Mouse (Mus musculus): ENCODE measurements around the gene Ttc38. TPM values are rescaled to one million over a fixed set of nuclear protein-coding genes. Genes with fewer than 3 reads are reported as not detected.

Ttc38 gene
- total RNA-seq (2023; ENCODE audit: inconsistent age): 13.2 to 16.1 TPM (median 14.3 TPM) in 4 replicates

DNA sequence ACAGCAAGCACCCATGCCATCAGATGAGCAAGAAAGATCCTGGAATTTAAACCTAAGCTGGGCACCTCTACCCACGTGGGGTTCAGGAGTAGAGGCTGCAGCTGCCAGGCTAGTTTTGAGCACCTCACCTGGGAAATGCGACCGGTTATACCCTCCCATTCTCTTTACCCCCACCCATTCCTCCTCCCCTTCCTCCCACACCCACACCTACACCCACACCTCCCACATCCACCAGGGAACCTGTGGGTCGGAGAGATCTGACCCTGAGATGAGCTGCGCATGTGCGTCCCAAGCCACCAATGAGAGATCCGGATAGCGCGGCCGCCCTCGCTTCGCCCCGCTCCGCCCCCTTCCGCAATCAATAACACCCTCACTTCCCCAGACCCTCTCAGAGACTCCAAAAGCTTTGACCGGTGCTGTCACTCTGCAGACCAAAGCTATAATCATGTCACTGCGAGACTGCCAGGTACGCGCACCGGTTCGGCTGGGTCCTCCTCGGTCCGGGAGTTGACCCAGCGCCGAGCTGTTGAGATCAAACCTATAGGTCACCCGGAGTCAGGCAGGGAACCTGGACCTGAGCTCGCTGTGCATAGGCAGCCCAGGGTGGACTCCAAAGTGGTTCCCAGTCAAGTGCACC lies at the start of gene Ttc38:
Ttc38 (plus strand) TSS at position 353 of the 637 bp plus-strand sequence.

DNA sequence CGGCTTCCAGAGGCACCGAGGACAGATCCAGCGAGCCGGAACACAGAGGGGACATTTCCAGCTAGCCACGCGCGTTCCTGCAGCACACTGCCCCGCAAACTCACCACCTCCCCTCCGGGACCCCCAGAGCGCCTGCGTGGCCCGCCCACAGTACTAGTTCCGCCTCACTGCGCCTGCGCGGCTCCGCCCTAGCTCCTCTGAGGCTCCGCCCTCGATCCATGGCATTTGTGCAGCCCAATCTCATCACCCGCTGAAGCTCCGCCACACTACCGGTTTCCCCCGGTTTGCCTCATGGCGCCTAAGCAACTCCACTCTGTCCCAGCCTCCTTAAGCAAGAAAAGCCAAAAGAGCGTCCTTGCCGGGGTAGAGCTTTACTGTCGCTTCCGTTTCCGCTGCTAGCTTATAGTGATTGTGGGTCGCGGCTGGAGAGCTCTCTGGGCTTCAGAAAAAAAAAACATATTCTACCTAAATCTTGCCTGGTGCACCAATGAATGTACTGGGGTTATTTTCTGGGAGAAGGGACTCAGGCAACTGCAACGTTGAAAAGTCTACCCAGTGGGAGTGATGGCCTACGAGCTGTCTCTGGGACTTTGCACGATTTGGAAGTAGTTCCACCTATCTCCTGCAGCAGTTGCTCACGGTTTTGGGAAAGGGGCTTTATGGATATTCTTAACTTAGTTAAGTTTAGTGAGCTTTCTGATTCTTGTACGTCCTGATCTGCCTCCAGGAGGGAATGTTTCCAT lies 20.4 kb upstream of the Ttc38 start, which contains the start of gene Cdpf1:
Cdpf1 (minus strand) TSS at position 163 of the 743 bp plus-strand sequence.

DNA sequence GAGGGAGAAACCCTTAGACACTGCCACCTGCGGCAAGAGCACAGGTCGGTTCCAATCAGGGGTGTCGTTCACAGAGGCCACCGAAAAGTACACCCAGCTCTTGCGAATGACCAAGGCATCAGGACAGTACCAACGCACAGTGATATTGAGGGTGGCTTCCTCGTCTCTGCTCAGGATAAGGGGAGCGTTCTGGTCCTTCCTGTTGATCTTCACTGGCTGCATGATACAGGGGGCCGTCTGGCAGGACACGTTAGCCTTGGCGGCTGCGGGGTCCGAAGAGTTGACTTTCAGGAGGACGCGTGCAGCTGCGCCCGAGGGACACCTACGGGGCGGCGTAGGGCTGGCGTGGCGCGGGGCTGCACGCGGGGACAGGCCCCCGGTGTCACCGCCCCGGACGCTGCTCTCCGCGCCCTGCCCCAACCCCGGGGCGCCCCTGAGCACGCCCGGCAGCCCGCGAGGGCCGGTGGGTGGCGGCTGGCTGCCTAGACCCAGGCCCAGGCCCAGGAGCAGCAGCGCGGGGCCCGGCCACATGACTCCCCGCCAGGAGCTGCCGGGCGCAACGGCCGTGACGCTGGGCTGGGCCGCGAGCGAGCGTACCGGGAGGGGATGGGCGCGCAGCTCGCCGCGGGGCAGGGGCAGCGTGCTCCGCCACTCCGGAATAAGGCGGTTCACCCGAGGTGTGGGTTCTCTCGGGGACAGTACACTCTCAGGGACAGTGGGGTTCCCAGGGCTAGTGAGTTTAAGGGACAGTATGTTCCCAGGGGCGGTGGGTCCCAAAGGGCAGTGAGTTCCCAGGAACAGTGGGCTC lies 10.7 kb upstream of the Ttc38 start, which contains the start of gene Pkdrej:
Pkdrej (minus strand) TSS at position 532 of the 808 bp plus-strand sequence.

DNA sequence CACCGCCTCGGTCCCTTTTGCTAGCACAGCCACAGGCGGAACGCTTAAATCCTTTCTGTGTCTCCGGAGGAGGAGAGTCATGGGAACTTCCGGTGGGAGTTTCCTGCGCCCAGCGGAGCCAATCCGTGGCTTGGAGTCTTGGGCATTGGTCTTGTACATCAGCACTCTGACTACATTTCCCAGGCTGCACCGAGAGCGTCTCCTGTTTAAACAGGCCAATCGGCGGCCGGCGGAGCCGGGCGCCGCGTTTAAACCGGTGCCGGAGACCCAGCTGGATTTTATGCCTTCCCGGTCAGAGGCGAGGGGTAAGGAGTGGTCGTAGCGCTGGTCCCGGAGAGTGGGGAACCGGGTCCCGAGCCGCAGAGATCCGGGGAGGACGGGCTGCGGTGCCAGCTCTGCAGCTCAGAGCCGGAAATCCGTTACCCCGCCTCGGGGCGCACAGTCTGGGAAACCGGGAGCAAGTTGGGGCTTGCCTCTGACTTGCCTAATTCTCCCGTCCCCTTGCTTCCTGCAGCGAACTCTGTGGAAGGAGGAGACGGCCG lies 27.5 kb downstream of the Ttc38 start, which contains the start of gene Gtse1:
Gtse1 (plus strand) TSS at position 256 of the 542 bp plus-strand sequence.

DNA sequence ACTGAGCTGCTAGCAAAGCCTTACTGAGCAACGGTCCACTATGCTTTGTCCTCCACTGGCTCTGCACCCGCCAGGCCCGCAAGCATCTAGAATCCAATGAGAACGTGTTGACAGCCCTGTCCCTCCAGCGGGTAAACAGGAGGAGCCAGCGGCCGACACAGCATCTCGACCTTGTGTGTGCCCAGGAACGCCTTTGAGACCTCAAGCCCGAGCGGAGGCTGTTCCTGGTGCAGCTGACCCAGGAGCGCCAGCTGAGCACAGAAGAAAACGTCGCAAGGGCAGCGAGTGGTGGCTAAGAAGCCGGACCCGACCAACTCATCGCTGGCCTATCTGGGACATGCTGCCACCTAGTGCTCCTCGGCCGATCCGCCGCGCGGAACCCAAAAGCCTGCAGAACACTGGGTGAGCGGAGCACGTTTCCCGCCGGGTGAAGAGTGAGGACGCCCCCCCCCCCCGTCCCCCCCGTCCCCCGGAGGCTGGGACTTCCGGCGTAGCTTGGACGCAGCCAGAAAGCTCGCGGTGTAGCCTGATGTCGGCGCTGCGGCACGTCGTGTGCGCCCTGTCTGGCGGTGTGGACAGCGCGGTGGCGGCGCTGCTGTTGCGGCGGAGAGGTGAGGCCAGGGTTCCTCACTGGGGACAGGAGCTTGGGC lies 46.9 kb downstream of the Ttc38 start, which contains the start of gene Trmu:
Trmu (plus strand) TSS at position 465 of the 650 bp plus-strand sequence.

Other genes with a start within 250 kb of the Ttc38 start
- not detected in 4 replicates for gene Wnt7b, start 249.8 kb upstream of the Ttc38 start, total RNA-seq (2023; ENCODE audit: inconsistent age)
- not detected in 4 replicates for gene Ppara, start 97.3 kb upstream of the Ttc38 start, total RNA-seq (2023; ENCODE audit: inconsistent age)
- gene Cdpf1, start 20.6 kb upstream of the Ttc38 start, total RNA-seq (2023; ENCODE audit: inconsistent age): 13.5 to 20.9 TPM (median 15.0 TPM) in 4 replicates
- gene Pkdrej, start 10.6 kb upstream of the Ttc38 start, total RNA-seq (2023; ENCODE audit: inconsistent age): not detected in 4 replicates
- 2.6 to 3.5 TPM (median 3.1 TPM) in 4 replicates for gene Gtse1, start 27.4 kb downstream of the Ttc38 start, total RNA-seq (2023; ENCODE audit: inconsistent age)
- gene Trmu, start 47.0 kb downstream of the Ttc38 start, total RNA-seq (2023; ENCODE audit: inconsistent age): 28.3 to 34.9 TPM (median 31.5 TPM) in 4 replicates
- gene Celsr1, start 201.5 kb downstream of the Ttc38 start, total RNA-seq (2023; ENCODE audit: inconsistent age): 0.42 to 1.8 TPM (median 0.51 TPM) in 4 replicates
- gene Gramd4, start 225.4 kb downstream of the Ttc38 start, total RNA-seq (2023; ENCODE audit: inconsistent age): 45.9 to 62.6 TPM (median 56.1 TPM) in 4 replicates